Mouse (Mus musculus): ENCODE results near the gene Ccnt1. TPM values are rescaled to one million over a fixed set of nuclear protein-coding genes. Genes with fewer than 3 reads are reported as not detected.
A peak's percentile ranks its signal among the peaks of the same experiment; 100 is the strongest.

The Ccnt1 gene
- polyA plus RNA-seq, 1 experiment = 5.2 TPM

DNA sequence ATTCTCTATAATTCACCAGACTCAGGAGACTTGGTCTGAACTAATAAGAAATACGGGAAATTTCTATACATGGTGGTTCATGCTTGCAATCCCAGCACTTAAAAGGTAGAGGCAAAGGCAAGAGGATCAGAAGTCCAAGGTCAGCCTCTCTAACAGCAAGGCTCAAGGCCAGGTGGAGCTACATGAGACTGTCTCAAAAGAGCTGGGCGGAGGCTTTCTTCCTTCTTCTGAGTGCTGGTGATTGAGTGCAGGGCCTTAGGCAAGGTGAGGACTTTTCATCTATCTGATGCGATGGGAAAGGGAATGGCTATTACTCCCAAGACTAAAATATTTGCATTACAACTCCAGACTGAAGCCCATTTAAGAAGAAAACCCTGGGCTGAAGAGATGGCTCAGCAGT, 25.6 kb downstream of the Ccnt1 start:
- no peaks in the 10 kb centered on the region for H3K27me3 ChIP-seq (ENCODE audit: control insufficient read depth, insufficient read depth, low read length)
- TF ChIP-seq CTCF (IDR thresholded peaks at IDR 0.05; ENCODE audit: extremely low read depth, insufficient read length, insufficient replicate concordance, low read depth, low read length) = no peak
- TF ChIP-seq POLR2A (IDR thresholded peaks at IDR 0.05; ENCODE audit: low read depth, low read length) = no peak
- no peaks in the 10 kb centered on the region for H3K4me1 ChIP-seq (ENCODE audit: control insufficient read depth, insufficient read depth, insufficient read length, low read length)
- no peak overlapping the region for H3K4me3 ChIP-seq (ENCODE audit: low read depth, low read length)
- WGBS = 87% methylated on average over 3 of the region's 3 CpGs
- H3K27ac ChIP-seq (ENCODE audit: insufficient read depth, low read depth, low read length) = no peak overlapping the region
- H3K36me3 ChIP-seq (ENCODE audit: control insufficient read depth, insufficient read depth, low read length) = peaks cover 62% of the 10 kb centered on the region

DNA sequence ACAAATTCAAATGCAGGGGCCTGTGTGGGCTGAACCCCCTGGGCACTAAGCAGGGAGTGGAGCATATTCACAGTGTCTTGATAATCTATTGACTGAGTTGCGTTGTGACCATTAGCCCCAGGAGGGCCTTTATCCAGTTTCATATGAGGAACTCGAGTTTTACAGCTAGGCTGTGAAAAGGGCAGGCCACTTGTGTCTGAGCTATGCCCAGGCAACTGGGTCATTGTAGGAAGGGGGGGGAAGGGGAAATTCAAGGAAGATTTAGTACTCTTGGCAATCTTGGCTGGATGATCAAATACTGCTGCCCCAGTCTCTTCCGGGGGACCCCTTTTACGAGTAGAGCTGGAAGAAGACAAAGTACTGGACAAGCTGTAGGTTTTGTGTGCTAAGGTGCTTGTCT, 27.4 kb downstream of the Ccnt1 start:
- no peaks in the 10 kb centered on the region for H3K4me1 ChIP-seq (ENCODE audit: control insufficient read depth, insufficient read depth, insufficient read length, low read length)
- H3K4me3 ChIP-seq (ENCODE audit: low read depth, low read length) = no peak overlapping the region
- no peak overlapping the region for H3K27ac ChIP-seq (ENCODE audit: insufficient read depth, low read depth, low read length)
- no peak for TF ChIP-seq POLR2A (IDR thresholded peaks at IDR 0.05; ENCODE audit: low read depth, low read length)
- no peak for TF ChIP-seq CTCF (IDR thresholded peaks at IDR 0.05; ENCODE audit: extremely low read depth, insufficient read length, insufficient replicate concordance, low read depth, low read length)
- no peaks in the 10 kb centered on the region for H3K27me3 ChIP-seq (ENCODE audit: control insufficient read depth, insufficient read depth, low read length)
- peaks cover 61% of the 10 kb centered on the region for H3K36me3 ChIP-seq (ENCODE audit: control insufficient read depth, insufficient read depth, low read length)
- WGBS = 78% methylated on average over 4 of the region's 4 CpGs

GRCm38 (mm10) chr15:98541064-98541463, 29.7 kb downstream of the Ccnt1 start:
- Histone ChIP-seq H3K27ac (ENCODE audit: insufficient read depth, low read depth, low read length) (no peak overlapping the region), H3K4me1 (ENCODE audit: control insufficient read depth, insufficient read depth, insufficient read length, low read length) (no peaks in the 10 kb centered on the region), H3K36me3 (ENCODE audit: control insufficient read depth, insufficient read depth, low read length) (peaks cover 48% of the 10 kb centered on the region), H3K27me3 (ENCODE audit: control insufficient read depth, insufficient read depth, low read length) (no peaks in the 10 kb centered on the region), H3K4me3 (ENCODE audit: low read depth, low read length) (no peak overlapping the region)
- no peak for TF ChIP-seq POLR2A (IDR thresholded peaks at IDR 0.05; ENCODE audit: low read depth, low read length)
- TF ChIP-seq CTCF (IDR thresholded peaks at IDR 0.05; ENCODE audit: extremely low read depth, insufficient read length, insufficient replicate concordance, low read depth, low read length) = no peak
- WGBS = 68% methylated on average over 6 of the region's 6 CpGs

GRCm38 (mm10) chr15:98537923-98538322, 32.8 kb downstream of the Ccnt1 start:
- WGBS = 69% methylated on average over 4 of the region's 4 CpGs
- Histone ChIP-seq H3K27ac (ENCODE audit: insufficient read depth, low read depth, low read length) (no peak overlapping the region), H3K36me3 (ENCODE audit: control insufficient read depth, insufficient read depth, low read length) (peaks cover 20% of the 10 kb centered on the region), H3K4me3 (ENCODE audit: low read depth, low read length) (no peak overlapping the region), H3K4me1 (ENCODE audit: control insufficient read depth, insufficient read depth, insufficient read length, low read length) (no peaks in the 10 kb centered on the region), H3K27me3 (ENCODE audit: control insufficient read depth, insufficient read depth, low read length) (no peaks in the 10 kb centered on the region)
- TF ChIP-seq POLR2A (IDR thresholded peaks at IDR 0.05; ENCODE audit: low read depth, low read length) (no peak), CTCF (IDR thresholded peaks at IDR 0.05; ENCODE audit: extremely low read depth, insufficient read length, insufficient replicate concordance, low read depth, low read length) (no peak)

- Histone ChIP-seq H3K27me3 (ENCODE audit: control insufficient read depth, insufficient read depth, low read length) (no peaks in the 10 kb centered on the region), H3K36me3 (ENCODE audit: control insufficient read depth, insufficient read depth, low read length) (peaks cover 13% of the 10 kb centered on the region), H3K4me1 (ENCODE audit: control insufficient read depth, insufficient read depth, insufficient read length, low read length) (no peaks in the 10 kb centered on the region), H3K27ac (ENCODE audit: insufficient read depth, low read depth, low read length) (no peak overlapping the region), H3K4me3 (ENCODE audit: low read depth, low read length) (no peak overlapping the region)
- TF ChIP-seq POLR2A (IDR thresholded peaks at IDR 0.05; ENCODE audit: low read depth, low read length) (no peak), CTCF (IDR thresholded peaks at IDR 0.05; ENCODE audit: extremely low read depth, insufficient read length, insufficient replicate concordance, low read depth, low read length) (no peak)
- WGBS = 84% methylated on average over 8 of the region's 8 CpGs
These were observed 33.8 kb downstream of the Ccnt1 start for GRCm38 (mm10) chr15:98536828-98537510.

- TF ChIP-seq POLR2A (IDR thresholded peaks at IDR 0.05; ENCODE audit: low read depth, low read length) (no peak), CTCF (IDR thresholded peaks at IDR 0.05; ENCODE audit: extremely low read depth, insufficient read length, insufficient replicate concordance, low read depth, low read length) (no peak)
- Histone ChIP-seq H3K4me1 (ENCODE audit: control insufficient read depth, insufficient read depth, insufficient read length, low read length) (no peaks in the 10 kb centered on the region), H3K4me3 (ENCODE audit: low read depth, low read length) (no peak overlapping the region), H3K27ac (ENCODE audit: insufficient read depth, low read depth, low read length) (no peak overlapping the region), H3K36me3 (ENCODE audit: control insufficient read depth, insufficient read depth, low read length) (peaks cover 15% of the 10 kb centered on the region), H3K27me3 (ENCODE audit: control insufficient read depth, insufficient read depth, low read length) (no peaks in the 10 kb centered on the region)
- WGBS = 66% methylated on average over 4 of the region's 4 CpGs
These were observed 34.8 kb downstream of the Ccnt1 start for GRCm38 (mm10) chr15:98535921-98536320.

GRCm38 (mm10) chr15:98533881-98534627, 36.7 kb downstream of the Ccnt1 start, which contains the start of gene Kansl2:
Gene Kansl2, minus strand, starts transcription at chr15:98534264.
- Histone ChIP-seq H3K36me3 (ENCODE audit: control insufficient read depth, insufficient read depth, low read length) (peaks cover 18% of the 10 kb centered on the region), H3K27me3 (ENCODE audit: control insufficient read depth, insufficient read depth, low read length) (no peaks in the 10 kb centered on the region), H3K4me1 (ENCODE audit: control insufficient read depth, insufficient read depth, insufficient read length, low read length) (no peaks in the 10 kb centered on the region), H3K4me3 (ENCODE audit: low read depth, low read length) (peak within 1 kb of the TSS; percentile 79), H3K27ac (ENCODE audit: insufficient read depth, low read depth, low read length) (peak within 1 kb of the TSS; percentile 88)
- under 1% methylated on average over 70 of the region's 70 CpGs for WGBS
- TF ChIP-seq CTCF (IDR thresholded peaks at IDR 0.05; ENCODE audit: extremely low read depth, insufficient read length, insufficient replicate concordance, low read depth, low read length) (0 out of 2 replicates have a peak, but pooled peaks have one; percentile 13), POLR2A (IDR thresholded peaks at IDR 0.05; ENCODE audit: low read depth, low read length) (peak; percentile 98)

All from small intestine, adult 2 months (tissue).